Mouse (Mus musculus): ENCODE measurements at regions not wholly inside any gene's neighbourhood (a gene's known extent, or its start where the extent isn't known, plus 50 kb on each side); places are given as distances from the start of the nearest gene placed in this dataset.
"Not testable (repeated sequence)": the region's sequence is repeated elsewhere in the genome, so short reads cannot be mapped to it uniquely, and the experiment has no call there.

GRCm38 (mm10) chr14:120830389-120830835 lies 80.6 kb upstream of the Ipo5 start:
- DNase-seq (ENCODE audit: low spot score), result not testable (repeated sequence)

GRCm38 (mm10) chr14:120831397-120831796 lies 79.6 kb upstream of the Ipo5 start:
- DNase-seq (ENCODE audit: low spot score), result no peak

GRCm38 (mm10) chr14:120831847-120832613 lies 79.0 kb upstream of the Ipo5 start:
- peak; percentile 90 for DNase-seq (ENCODE audit: low spot score)

GRCm38 (mm10) chr14:120834821-120835220 lies 76.2 kb upstream of the Ipo5 start:
- no peak for DNase-seq (ENCODE audit: low spot score)

- DNase-seq (ENCODE audit: low spot score), result no peak
Measured at GRCm38 (mm10) chr14:120835758-120836157, 75.3 kb upstream of the Ipo5 start.

- DNase-seq (ENCODE audit: low spot score), result no peak
Measured at GRCm38 (mm10) chr14:120836535-120837316, 74.3 kb upstream of the Ipo5 start.

GRCm38 (mm10) chr14:120840900-120841299 lies 70.1 kb upstream of the Ipo5 start:
- no peak for DNase-seq (ENCODE audit: low spot score)

- DNase-seq (ENCODE audit: low spot score), result peak; percentile 41
Measured at GRCm38 (mm10) chr14:120841311-120841710, 69.7 kb upstream of the Ipo5 start.

GRCm38 (mm10) chr14:120845172-120845571 lies 65.9 kb upstream of the Ipo5 start:
- no peak for DNase-seq (ENCODE audit: low spot score)

GRCm38 (mm10) chr14:120846073-120846850 lies 64.8 kb upstream of the Ipo5 start:
- peak; percentile 24 for DNase-seq (ENCODE audit: low spot score)

GRCm38 (mm10) chr14:120847006-120847405 lies 64.0 kb upstream of the Ipo5 start:
- DNase-seq (ENCODE audit: low spot score), result peak; percentile 61

GRCm38 (mm10) chr14:120848083-120848951 lies 62.7 kb upstream of the Ipo5 start:
- DNase-seq (ENCODE audit: low spot score), result no peak

GRCm38 (mm10) chr14:120849159-120849558 lies 61.9 kb upstream of the Ipo5 start:
- DNase-seq (ENCODE audit: low spot score), result no peak

- DNase-seq (ENCODE audit: low spot score), result no peak
Measured at GRCm38 (mm10) chr14:120853643-120854042, 57.4 kb upstream of the Ipo5 start.

GRCm38 (mm10) chr14:120854559-120854958 lies 56.5 kb upstream of the Ipo5 start:
- DNase-seq (ENCODE audit: low spot score), result no peak

- no peak for DNase-seq (ENCODE audit: low spot score)
Measured at GRCm38 (mm10) chr14:120855181-120855580, 55.8 kb upstream of the Ipo5 start.

All from heart, adult 8-10 months (tissue).